Mouse (Mus musculus) CD4-positive, CD25-positive, alpha-beta regulatory T cell, adult 2 months (primary cell): Measurements from ENCODE around the gene Il2rb.

Experiments
- DNase-seq: peaks from one replicate; pipeline ENCODE4 v3.0.0-alpha.2; 2012; ENCODE audit warnings: low read depth, low spot score

Il2rb gene

DNA sequence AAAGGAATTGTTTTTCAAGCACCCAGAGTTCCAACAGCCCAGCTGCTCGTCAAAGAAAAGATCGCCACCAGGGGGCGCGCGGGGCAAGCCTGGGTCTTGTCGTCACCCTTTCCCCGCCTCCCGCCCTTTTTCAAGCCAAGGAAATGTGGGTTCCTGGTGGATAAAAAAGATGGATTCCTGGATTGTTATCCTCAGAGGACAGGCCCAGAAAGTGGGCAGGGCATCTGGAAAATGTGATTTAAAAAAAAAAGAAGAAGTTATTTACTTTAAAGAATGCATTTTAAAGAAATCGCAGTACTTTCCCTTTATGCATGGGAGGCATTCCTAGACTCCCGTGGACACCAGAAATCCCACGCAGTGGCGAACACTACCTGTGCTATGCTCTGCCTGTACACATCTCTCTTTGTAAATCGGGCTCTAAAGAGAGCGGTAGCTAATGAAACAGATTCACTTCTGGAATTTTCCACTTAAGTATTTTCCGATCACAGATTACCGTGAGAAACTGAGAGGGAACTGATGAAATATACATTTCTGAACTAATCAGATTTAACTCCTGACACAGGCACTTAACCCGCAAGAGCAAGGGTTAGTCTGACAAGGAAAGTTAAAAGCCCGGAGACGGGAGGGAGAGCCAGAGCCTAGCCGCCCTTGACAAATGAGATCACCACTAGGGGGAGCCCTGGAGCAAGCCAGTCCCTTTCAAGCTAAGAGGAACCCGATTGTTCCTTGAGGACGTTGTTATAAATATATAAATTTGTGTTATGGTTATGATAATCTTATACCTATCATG, 47.1 kb downstream of the Il2rb start:
- peak; percentile 94 for DNase-seq

DNA sequence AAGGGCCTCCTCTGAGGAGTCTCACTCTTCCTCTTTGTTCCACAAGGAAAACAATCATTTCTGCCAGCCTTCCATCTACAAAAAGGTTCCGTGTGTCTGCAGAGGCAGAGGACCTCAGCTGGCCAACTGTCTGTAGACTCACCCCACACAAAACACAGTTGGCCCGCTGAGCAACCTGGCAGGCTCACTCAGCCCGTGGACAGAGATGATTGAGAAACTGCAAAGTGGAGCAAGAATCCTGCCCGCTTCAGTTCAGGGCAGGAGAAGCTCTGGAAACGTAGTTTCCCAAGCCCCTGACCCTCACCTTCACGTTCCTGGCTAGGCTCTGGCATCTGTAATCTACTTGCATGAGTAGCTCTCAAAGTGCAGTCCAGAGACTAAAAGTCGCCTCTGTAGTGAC, 48.0 kb downstream of the Il2rb start:
- no peak for DNase-seq

DNA sequence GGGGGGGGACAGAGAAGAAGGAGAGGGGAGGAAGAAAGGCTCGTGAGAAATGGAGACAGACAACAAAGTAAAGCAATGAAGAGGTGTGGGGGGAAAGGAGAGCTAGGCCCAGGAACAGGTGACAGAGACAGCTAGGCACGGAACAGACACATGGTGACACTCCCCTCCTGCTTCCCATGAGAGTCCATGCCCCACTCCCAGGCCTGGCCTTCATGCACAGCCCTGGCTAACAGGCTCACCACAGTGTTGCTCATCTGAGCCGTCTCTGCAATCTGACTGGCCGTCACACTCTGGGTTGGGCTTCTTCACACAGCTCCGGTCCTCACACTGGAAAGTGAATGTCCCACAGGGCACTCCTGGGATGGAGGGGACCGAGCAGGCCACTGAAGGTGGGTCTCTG, 51.2 kb downstream of the Il2rb start:
- DNase-seq, result no peak

DNA sequence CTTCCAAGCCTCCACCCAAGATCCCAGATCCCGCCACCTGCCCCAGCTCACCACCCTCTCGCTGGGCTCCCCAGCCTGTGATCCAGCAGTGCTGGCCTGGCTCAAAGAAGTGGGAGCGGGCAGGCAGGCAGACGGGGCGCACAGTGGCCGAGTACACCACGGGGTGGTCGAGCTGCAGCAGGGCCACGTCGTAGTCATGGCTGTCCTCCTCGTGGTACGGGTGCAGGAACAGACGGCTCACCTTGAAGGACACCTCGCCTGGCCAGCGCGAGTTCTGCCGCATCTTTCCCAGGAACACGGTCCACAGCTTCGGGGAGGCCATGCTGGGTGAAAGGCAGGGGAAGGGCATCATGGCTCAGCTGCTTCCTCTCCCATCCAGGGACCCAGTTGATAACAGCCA, 52.8 kb downstream of the Il2rb start:
- no peak for DNase-seq

DNA sequence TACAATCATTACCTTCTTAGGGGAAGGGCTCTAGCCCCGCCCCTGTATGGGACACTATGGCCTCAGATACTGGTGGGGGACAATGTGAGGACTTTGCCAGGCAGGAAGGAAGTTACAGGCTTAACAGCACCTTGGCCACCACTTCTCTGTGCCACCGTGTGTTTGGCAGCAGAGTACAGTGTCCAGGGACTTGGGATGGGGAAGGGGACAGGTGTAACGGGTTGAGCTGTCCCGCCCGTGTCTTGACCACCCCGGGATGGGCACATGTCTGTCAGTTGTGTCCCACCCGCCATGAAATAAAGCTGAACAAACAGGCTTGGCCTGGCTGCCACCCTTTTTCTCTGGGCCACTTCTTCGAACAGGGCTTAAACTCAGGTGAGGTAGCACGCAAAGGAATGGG, 56.1 kb downstream of the Il2rb start:
- DNase-seq, result no peak

DNA sequence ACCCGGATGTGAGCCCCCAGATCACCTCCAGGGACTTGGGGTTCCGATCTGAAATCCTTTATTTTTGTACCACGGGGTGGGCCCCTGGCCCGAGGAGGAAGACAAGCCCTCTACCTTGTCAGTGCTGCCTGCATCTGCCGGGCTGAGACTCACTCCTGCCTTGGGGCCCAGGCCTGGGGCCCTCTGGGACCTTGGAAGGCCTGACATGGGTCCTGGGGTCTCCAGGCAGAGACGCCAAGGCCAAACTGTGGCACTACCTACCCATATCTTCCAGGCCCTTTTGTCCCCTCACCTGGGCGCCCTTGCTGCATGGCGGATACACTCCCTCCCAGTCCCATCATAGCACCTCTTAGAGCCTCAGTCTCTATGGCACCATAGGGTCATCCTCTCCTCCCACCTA, 56.6 kb downstream of the Il2rb start:
- no peak for DNase-seq

DNA sequence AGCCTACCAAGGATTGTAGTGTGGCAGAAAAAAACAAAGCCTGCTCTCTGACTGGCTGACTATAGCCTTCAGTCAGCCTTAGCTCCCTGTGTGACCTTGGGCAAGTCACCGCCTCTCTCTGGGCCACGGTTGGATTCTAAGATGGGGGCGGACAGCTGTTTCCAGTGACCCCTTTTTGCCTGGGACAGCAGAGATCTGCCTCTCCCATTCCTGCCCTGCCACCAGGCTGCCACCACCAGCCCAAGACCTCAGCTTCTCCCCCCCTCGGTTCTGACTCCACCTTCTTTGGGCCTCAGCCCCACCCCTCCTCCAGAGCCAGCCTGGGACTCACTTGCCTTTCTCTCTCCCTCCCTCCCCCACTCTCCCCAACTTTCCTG, 57.1 kb downstream of the Il2rb start:
- DNase-seq, result no peak

DNA sequence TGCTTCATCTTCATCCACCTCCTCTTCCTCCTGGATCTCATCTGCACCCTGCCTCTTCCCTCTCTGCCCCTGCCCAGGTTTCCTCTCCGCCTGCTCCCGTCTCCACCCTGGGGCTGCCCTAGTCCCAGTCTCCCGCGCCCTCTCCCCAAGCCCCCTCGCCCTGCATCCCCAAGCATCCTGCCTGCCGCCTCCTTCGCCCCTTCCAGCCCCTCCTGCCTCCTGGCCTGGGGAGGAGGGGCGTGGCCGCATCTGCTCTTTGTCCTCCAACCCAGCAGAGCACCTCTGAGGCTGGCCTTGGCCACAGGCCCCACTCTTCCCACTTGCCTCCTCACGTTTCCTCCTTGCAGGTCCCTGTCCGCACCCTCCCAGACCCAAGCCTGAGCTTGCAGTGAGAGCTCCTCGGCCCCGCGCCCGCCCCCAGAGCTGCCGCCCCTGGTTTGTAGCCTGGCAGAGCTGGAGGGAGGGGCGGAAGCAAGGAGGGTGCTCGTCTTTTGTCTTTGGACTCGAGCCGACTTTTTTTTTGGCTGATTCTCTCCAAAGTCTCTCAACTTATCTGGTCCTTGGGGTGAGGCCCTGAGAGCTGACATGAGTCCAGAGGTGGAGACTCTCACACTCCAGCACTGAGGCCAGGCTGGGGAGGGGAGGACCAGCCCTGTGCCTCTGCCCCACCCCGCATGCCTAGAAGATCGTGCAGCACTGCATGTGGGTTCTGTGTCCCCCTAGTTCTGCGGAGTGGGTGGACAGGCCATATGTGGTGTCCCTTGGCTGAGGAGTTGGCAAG, 57.6 kb downstream of the Il2rb start:
- no peak for DNase-seq

DNA sequence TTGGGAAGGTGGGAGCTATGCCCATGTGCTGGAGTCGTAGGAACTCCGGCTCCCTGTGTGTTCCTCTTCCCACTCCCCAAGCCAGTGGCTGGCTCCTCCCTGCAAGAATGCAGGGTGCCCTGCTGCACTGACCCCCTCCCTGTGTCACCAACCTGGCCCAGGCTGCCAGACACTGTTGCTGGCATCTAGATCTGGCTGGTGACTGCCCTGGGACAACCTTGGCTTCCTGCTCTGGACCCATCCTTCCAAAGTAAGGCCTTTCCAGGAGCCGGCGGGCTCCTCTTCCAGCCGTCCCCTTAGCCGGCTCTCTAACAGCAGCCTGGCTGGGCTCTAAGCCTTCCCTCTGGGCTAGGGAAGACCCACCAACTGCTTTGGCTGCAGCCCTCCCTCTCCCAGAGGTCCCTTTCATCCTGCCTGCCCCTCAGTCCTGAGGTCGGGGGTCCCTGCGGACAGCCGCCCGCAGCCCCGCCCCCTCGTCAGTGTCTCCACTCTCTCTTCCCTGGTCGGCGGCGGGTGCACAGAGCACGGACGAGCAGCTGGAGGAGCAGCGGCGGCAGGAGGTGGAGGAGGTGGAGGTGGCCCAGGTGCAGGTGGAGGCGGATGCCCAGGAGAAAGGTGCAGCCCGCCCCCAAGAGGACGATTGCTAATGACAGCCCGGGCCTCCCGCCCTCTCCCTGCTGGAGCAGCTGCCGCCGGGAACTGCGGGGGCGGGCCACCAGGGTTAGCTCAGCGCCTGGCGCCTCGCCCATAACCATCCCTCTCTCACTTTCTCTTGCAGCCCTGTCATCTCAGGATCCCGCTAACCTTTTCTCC, 58.5 kb downstream of the Il2rb start:
- peak; percentile 64 for DNase-seq

DNA sequence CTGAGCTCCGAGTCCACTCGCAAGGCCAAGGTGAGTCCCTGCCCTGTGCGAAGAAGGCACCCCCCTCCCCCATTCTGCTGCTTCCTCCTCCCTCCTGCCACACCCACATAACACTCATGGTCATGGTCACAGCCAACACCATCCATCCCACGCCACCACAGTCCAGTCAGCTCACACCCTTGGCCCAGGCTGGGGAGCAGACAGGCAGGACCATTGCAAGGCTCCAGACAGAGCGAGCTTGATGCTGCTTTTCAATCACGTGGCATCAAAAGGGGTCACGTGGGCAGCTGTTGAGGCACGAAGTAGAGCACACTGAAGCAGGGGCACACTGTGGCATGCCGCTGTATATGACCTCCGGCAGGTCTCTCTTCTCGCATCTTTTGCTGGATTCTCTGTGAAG, 59.4 kb downstream of the Il2rb start:
- DNase-seq, result no peak

DNA sequence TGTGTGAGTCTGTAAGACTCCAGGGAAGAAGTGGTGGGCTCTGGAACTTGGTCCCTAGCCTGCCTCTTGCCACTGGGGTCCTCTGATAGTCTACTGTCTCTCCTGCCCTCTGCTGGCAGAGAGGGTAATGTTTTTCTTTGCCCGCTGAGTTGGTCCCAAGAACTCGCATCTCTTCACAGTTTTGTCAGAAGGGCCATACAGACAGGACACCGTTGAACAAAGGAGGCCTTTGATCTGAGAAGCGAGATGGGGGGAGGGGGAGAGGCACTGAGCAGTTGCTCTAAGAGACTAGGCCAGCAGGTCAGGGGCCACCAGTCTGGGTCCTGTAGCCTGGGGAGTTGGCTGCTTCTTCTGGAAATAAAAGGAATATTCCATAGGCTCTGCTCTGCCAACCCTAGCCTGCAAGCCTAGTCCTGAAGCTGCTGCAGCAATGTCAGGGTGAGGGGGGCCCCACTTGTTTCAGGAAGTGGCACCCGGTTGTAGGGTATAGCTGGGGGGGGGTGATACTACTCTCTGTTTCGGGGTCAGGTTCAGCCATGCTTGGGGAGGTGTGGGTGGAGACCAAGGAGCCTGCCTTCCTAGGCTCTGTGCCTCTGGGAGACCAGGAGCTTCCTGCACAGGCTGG, 60.1 kb downstream of the Il2rb start:
- peak; percentile 53 for DNase-seq

DNA sequence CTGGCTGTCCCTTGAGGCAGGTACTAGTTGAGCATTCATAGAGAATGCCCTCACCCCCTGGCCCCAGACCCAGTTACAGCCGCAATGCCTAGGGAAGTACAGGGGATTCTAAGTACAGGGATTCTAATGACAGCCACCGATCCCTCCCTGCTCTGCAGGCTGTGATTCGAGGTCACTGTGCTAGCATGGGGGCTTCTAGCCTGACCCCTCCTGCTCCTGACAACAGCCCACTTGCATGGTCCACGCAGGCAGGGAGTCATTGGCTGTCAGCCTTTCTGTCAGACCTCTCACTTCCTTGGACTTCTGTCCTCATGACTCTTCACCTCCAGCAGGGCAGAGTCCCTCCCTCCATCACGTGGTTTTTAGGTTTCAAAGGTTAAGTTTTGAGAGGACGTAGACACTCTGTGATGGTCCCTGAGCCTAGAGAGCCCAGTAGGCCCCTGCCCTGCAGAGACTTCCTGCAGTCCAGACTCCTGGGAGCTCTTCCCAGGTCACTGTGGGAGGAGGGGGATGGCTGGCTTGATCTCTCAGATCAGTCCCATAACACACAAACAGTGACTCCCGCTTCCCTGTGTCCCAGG, 63.4 kb downstream of the Il2rb start:
- no peak for DNase-seq

DNA sequence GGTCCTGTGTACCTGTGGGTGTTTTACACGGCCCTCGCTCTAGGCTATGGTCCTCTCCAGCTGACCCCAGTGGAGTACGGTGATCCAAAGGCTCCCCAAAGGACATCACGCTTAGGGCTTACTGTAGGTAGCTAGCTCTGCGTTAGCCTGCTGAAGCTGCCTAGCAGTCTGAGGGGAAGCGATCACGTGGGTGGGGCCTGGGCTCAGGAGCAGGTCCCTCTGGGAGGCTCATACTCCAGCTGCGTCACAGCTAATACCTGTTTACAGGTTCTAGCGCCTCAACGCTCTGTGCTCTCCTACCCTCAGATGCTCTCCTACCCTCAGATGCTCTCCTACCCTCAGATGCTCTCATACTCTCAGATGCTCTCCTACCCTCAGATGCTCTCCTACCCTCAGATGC, 64.2 kb downstream of the Il2rb start:
- no peak for DNase-seq

DNA sequence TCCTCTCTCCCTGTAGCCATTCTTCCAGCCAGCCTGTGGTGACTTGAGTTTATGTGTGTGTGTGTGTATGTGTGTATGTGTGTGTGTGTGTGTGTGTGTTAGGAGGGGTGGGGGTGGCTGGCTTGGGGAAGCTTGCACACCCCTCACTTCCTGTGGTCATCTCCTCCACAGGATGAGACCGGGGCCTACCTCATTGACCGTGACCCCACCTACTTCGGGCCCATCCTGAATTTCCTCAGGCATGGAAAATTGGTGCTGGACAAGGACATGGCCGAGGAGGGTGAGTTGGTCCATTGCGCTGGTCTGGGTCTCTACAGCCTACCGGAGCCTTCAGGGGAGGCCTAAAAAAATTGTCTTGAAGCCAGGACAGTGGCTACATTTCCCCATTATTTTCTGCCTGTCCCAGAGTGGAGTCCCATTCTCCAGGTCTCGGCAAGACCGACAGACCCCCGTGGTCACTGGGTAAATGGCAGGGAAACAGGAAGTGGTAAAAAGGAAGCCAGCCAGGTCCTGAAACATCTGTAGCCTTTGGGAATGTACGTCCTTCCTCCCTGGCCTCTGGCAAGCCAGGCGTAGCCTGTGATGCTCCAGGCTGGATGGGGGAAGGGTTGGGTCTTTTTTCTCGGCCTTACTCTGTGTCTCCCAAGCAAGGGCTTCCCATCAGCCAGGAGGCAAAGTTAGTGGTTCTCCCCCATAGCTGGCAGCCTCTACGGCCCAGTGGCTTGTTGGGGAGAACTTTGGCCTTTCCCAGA, 65.0 kb downstream of the Il2rb start:
- DNase-seq, result no peak
